Mouse (Mus musculus) midbrain, postnatal 0 days (tissue): ENCODE measurements around the gene Gm15107. TPM values are rescaled to one million over a fixed set of nuclear protein-coding genes. Genes with fewer than 3 reads are reported as not detected.
"Not testable (repeated sequence)": the region's sequence is repeated elsewhere in the genome, so short reads cannot be mapped to it uniquely, and the experiment has no call there.

ENCODE experiments used
- ATAC-seq: fragments of 200-750 bp; cut with Nextera tagmentation; 2 replicates; pipeline ENCODE4 v1.8.0; 2017; ENCODE audit warnings: moderate number of reproducible peaks, mild to moderate bottlenecking, moderate TSS enrichment, moderate library complexity; ENCODE audit not compliant: low FRiP score
- DNase-seq: peaks from one replicate; pipeline ENCODE4 v3.0.0-alpha.2; 2015; ENCODE audit warnings: low spot score
- H3K27ac ChIP-seq: fragments of 300-500 bp; sonication (generic); 2 replicates; pipeline ENCODE4 v1.5.1; 2014; ENCODE audit warnings: low read depth, mild to moderate bottlenecking, low read length, mixed read lengths
- H3K27me3 ChIP-seq: fragments of 300-500 bp; sonication (generic); 2 replicates; pipeline ENCODE4 v1.6.1; 2014; ENCODE audit warnings: low read length, control low read depth, mixed read lengths; ENCODE audit not compliant: insufficient read depth
- H3K36me3 ChIP-seq: fragments of 300-500 bp; sonication (generic); 2 replicates; pipeline ENCODE4 v1.6.1; 2014; ENCODE audit warnings: low read length, control low read depth, mixed read lengths; ENCODE audit not compliant: insufficient read depth
- H3K4me1 ChIP-seq: fragments of 300-500 bp; sonication (generic); 2 replicates; pipeline ENCODE4 v1.6.1; 2014; ENCODE audit warnings: mild to moderate bottlenecking, control low read depth, antibody characterized with exemption, low read length, mixed read lengths; ENCODE audit not compliant: insufficient read depth
- H3K4me2 ChIP-seq: fragments of 300-500 bp; sonication (generic); 2 replicates; pipeline ENCODE4 v1.6.1; 2014; ENCODE audit warnings: low read depth, mild to moderate bottlenecking, low read length, mixed read lengths; ENCODE audit not compliant: poor library complexity, severe bottlenecking
- H3K4me3 ChIP-seq: fragments of 300-500 bp; sonication (generic); 2 replicates; pipeline ENCODE4 v1.5.1; 2014; ENCODE audit warnings: low read depth, mild to moderate bottlenecking, low read length, moderate library complexity
- H3K9ac ChIP-seq: fragments of 300-500 bp; sonication (generic); replicated peaks from 2 replicates; pipeline ENCODE4 v1.6.1; 2014; ENCODE audit warnings: mild to moderate bottlenecking, low read length, moderate library complexity, mixed read lengths; ENCODE audit not compliant: poor library complexity, severe bottlenecking
- H3K9me3 ChIP-seq: fragments of 300-500 bp; sonication (generic); 2 replicates; pipeline ENCODE4 v1.6.1; 2016; ENCODE audit warnings: low read length, control low read depth
- WGBS: fragments of 180-500 bp; shearing (Covaris S2); extraction: QIAGEN DNeasy Blood & Tissue Kit; methylation state at CpG from one replicate; pipeline ENCODE4 v1.1.7; 2014; 5-methylcytosine and 5-hydroxymethylcytosine counted together
- polyA plus RNA-seq: library from polyadenylated mRNA; unstranded; fragments of >200 nt; fragmentation: Nextera tagmentation; extraction: Ambion mirVana; gene quantifications from 2 replicates; pipeline ENCODE4 v1.2.1, GENCODE M21; 2015
- total RNA-seq: library from RNA; depleted of rRNA; stranded (reverse); fragments of >200 nt; gene quantifications from 2 replicates; pipeline ENCODE4 v1.2.3, GENCODE M21; 2014; rRNA removed

The Gm15107 gene
- total RNA-seq = not detected in 2 replicates
- polyA plus RNA-seq = not detected in 2 replicates

- H3K9ac ChIP-seq, H3K9me3 ChIP-seq, H3K27me3 ChIP-seq, H3K4me3 ChIP-seq, DNase-seq, ATAC-seq, H3K4me1 ChIP-seq, H3K4me2 ChIP-seq, H3K36me3 ChIP-seq, H3K27ac ChIP-seq: not testable (repeated sequence)
- 86% methylated on average over 1 of the region's 6 CpGs for whole genome bisulfite sequencing
Observed at GRCm38 (mm10) chrX:148180424-148180823, at the start of gene Gm15107. TSS of gene Gm15107 (plus strand) at chrX:148180724.

Other genes starting within 250 kb of the Gm15107 start
- not detected in 2 replicates for gene Gm15080, start 187.7 kb upstream of the Gm15107 start, total RNA-seq
- gene Gm15080, start 187.7 kb upstream of the Gm15107 start, polyA plus RNA-seq = not detected in 2 replicates